Mouse (Mus musculus): ENCODE measurements around the gene 6030468B19Rik. TPM values are rescaled to one million over a fixed set of nuclear protein-coding genes. Genes with fewer than 3 reads are reported as not detected.

6030468B19Rik gene
- total and polyA plus RNA-seq, 3 experiments = 2.7 to 5.1 TPM; not detected in 1

DNA sequence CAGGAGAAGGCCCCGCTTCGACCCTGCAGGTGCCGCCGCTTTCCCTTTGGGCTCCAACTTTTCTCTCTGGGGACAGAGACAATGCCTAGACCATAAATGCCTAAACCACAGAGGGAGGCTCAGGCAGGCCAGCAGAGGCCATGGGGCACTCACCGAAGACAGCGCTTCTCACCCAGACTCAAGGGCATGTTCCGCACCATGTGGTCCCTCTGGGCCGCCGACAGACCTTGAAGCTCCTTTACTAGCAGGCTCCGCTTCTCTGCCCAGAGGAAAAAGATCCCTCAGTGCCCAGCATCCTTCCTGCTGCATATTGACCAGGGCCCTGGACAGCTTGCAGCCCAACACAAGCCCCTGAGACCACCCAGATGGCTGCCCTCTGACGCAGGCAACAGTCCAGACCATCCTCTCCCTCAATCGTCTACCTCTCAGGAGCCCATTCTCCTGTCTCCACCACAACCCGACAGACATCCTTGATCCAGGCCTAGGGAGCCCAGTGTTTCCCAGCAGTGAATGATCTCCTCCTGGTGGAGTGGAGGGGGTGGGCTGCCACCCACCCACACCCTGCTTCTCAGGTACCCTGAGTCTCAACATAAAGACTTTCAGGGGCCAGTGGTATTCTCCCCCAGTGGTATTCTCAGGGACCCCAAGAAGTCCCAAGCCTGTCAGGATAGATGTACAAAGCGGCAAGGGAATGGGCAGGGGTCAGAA lies 21.2 kb upstream of the 6030468B19Rik start:
- Histone ChIP-seq H3K4me1 (ENCODE audit: control insufficient read depth in 1 of 2, insufficient read depth in 2 of 2, low read length in 2 of 2) (peaks cover 3 to 8% of the 10 kb centered on the region in 2 experiments; a peak in 2 of 4 replicates), H3K4me3 (ENCODE audit: control insufficient read depth in 1 of 2, insufficient read depth in 1 of 2, low read depth in 2 of 2, low read length in 2 of 2) (no peak overlapping the region), H3K9me3 (replicated peaks; ENCODE audit: insufficient read depth, low read length) (no peaks in the 10 kb centered on the region), H3K79me2 (ENCODE audit: control insufficient read depth, insufficient read depth, low read length, poor library complexity) (peaks cover 21% of the 10 kb centered on the region), H3K27ac (ENCODE audit: control insufficient read depth, low read depth, low read length) (no peak overlapping the region), H3K36me3 (ENCODE audit: control insufficient read depth in 1 of 2, insufficient read depth in 2 of 2, low read length in 2 of 2) (no peaks in the 10 kb centered on the region; a peak in 2 of 4 replicates), H3K27me3 (ENCODE audit: control insufficient read depth in 1 of 2, insufficient read depth in 2 of 2, low read length in 2 of 2) (no peaks in the 10 kb centered on the region), H3K9ac (ENCODE audit: control insufficient read depth, low read depth, low read length, poor library complexity, severe bottlenecking) (no peak overlapping the region)
- TF ChIP-seq EP300 (IDR thresholded peaks at IDR 0.05; ENCODE audit: low read depth in 1 of 2, low read length in 2 of 2) (no peak), GABPA (IDR thresholded peaks at IDR 0.05; ENCODE audit: low read depth, low read length) (no peak), POLR2AphosphoS5 (IDR thresholded peaks at IDR 0.05; ENCODE audit: borderline replicate concordance, low read depth, low read length) (no peak), POLR2AphosphoS2 (IDR thresholded peaks at IDR 0.05; ENCODE audit: low read length) (no peak), MXI1 (IDR thresholded peaks at IDR 0.05; ENCODE audit: low read depth, low read length) (no peak), ELF1 (IDR thresholded peaks at IDR 0.05; ENCODE audit: low read depth, low read length) (no peak), ZC3H11A (IDR thresholded peaks at IDR 0.05; ENCODE audit: low read depth, low read length) (no peak)
- DNase-seq (ENCODE audit: low read depth, low spot score) = no peak

DNA sequence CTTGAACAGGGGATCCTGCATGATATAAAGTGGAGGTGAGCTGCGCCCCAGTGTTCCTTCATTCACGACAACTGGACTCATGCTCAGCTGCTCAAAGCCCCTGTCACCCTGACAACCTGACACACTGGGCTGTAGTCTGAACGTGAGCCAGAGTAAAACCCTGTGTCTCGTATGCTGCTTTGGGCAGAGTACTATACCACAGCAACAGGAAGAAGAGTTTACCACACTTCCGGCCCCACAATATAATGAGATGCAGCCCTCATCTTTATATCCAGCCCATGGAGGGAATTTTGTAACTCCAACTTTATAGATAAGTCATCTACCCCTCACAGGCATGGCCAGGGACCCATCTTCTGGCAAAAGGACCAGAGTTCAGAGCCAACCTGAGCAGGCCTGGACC lies 20.3 kb upstream of the 6030468B19Rik start:
- Histone ChIP-seq H3K27ac (ENCODE audit: control insufficient read depth, low read depth, low read length) (no peak overlapping the region), H3K9ac (ENCODE audit: control insufficient read depth, low read depth, low read length, poor library complexity, severe bottlenecking) (no peak overlapping the region), H3K79me2 (ENCODE audit: control insufficient read depth, insufficient read depth, low read length, poor library complexity) (peaks cover 27% of the 10 kb centered on the region), H3K4me1 (ENCODE audit: control insufficient read depth in 1 of 2, insufficient read depth in 2 of 2, low read length in 2 of 2) (peaks cover 3 to 13% of the 10 kb centered on the region in 2 experiments; a peak in 2 of 4 replicates), H3K4me3 (ENCODE audit: control insufficient read depth in 1 of 2, insufficient read depth in 1 of 2, low read depth in 2 of 2, low read length in 2 of 2) (no peak overlapping the region), H3K9me3 (replicated peaks; ENCODE audit: insufficient read depth, low read length) (no peaks in the 10 kb centered on the region), H3K36me3 (ENCODE audit: control insufficient read depth in 1 of 2, insufficient read depth in 2 of 2, low read length in 2 of 2) (no peaks in the 10 kb centered on the region; a peak in 2 of 4 replicates), H3K27me3 (ENCODE audit: control insufficient read depth in 1 of 2, insufficient read depth in 2 of 2, low read length in 2 of 2) (no peaks in the 10 kb centered on the region)
- DNase-seq (ENCODE audit: low read depth, low spot score) = no peak
- no peak for TF ChIP-seq MAZ (IDR thresholded peaks at IDR 0.05; ENCODE audit: low read depth, low read length)
- TF ChIP-seq GABPA (IDR thresholded peaks at IDR 0.05; ENCODE audit: low read depth, low read length) = no peak
- no peak for TF ChIP-seq USF1 (IDR thresholded peaks at IDR 0.05; ENCODE audit: low read depth, low read length)
- TF ChIP-seq UBTF (IDR thresholded peaks at IDR 0.05; ENCODE audit: borderline replicate concordance, insufficient read depth, low read depth, low read length) = no peak
- TF ChIP-seq MAFK (IDR thresholded peaks at IDR 0.05; ENCODE audit: borderline replicate concordance, low read depth, low read length) = no peak
- TF ChIP-seq POLR2AphosphoS5 (IDR thresholded peaks at IDR 0.05; ENCODE audit: borderline replicate concordance, low read depth, low read length) = no peak
- no peak for TF ChIP-seq CHD1 (IDR thresholded peaks at IDR 0.05; ENCODE audit: low read depth, low read length)
- TF ChIP-seq MYB (IDR thresholded peaks at IDR 0.05; ENCODE audit: low read depth, low read length) = no peak
- no peak for TF ChIP-seq MXI1 (IDR thresholded peaks at IDR 0.05; ENCODE audit: low read depth, low read length)
- TF ChIP-seq SIN3A (IDR thresholded peaks at IDR 0.05; ENCODE audit: low read length) = no peak
- TF ChIP-seq SMC3 (IDR thresholded peaks at IDR 0.05; ENCODE audit: low read depth, low read length) = no peak
- no peak for TF ChIP-seq RCOR1 (IDR thresholded peaks at IDR 0.05; ENCODE audit: low read depth, low read length)
- no peak for TF ChIP-seq ELF1 (IDR thresholded peaks at IDR 0.05; ENCODE audit: low read depth, low read length)
- TF ChIP-seq TAL1 (IDR thresholded peaks at IDR 0.05; ENCODE audit: low read length) = no peak
- no peak for TF ChIP-seq TBP (IDR thresholded peaks at IDR 0.05; ENCODE audit: low read depth, low read length)

Measured in MEL (cell line).